Mouse (Mus musculus) embryonic facial prominence, embryonic 11.5 days (tissue): ENCODE data around the gene Dcp1a. TPM values are rescaled to one million over a fixed set of nuclear protein-coding genes. Genes with fewer than 3 reads are reported as not detected.

Experiments
- ATAC-seq: fragments of 200-750 bp; cut with Nextera tagmentation; replicated peaks from 2 replicates; pipeline ENCODE4 v1.8.0; 2017; ENCODE audit warnings: low read depth; ENCODE audit not compliant: insufficient number of reproducible peaks, low FRiP score, low TSS enrichment
- DNase-seq: peaks from one replicate; pipeline ENCODE4 v3.0.0-alpha.2; 2015; ENCODE audit warnings: low spot score
- H3K27ac ChIP-seq: fragments of 300-500 bp; sonication (generic); replicated peaks from 2 replicates; pipeline ENCODE4 v1.5.1; 2014; ENCODE audit warnings: mild to moderate bottlenecking, low read depth, low read length, control low read depth
- H3K27me3 ChIP-seq: fragments of 300-500 bp; sonication (generic); 2 replicates; pipeline ENCODE4 v1.6.1; 2014; ENCODE audit warnings: mild to moderate bottlenecking, low read length, moderate library complexity, mixed read lengths; ENCODE audit not compliant: control insufficient read depth, insufficient read depth
- H3K36me3 ChIP-seq: fragments of 300-500 bp; sonication (generic); replicated peaks from 2 replicates; pipeline ENCODE4 v1.6.1; 2014; ENCODE audit warnings: low read depth, mild to moderate bottlenecking, low read length, moderate library complexity, mixed read lengths; ENCODE audit not compliant: control insufficient read depth, insufficient read depth
- H3K4me1 ChIP-seq: fragments of 300-500 bp; sonication (generic); 2 replicates; pipeline ENCODE4 v1.6.1; 2014; ENCODE audit warnings: low read length, mixed read lengths; ENCODE audit not compliant: control insufficient read depth, insufficient read depth
- H3K4me2 ChIP-seq: fragments of 300-500 bp; sonication (generic); 2 replicates; pipeline ENCODE4 v1.6.1; 2014; ENCODE audit warnings: low read depth, mild to moderate bottlenecking, control low read depth, low read length, moderate library complexity
- H3K4me3 ChIP-seq: fragments of 300-500 bp; sonication (generic); 2 replicates; pipeline ENCODE4 v1.5.1; 2014; ENCODE audit warnings: low read depth, low read length, control low read depth
- H3K9ac ChIP-seq: fragments of 300-500 bp; sonication (generic); replicated peaks from 2 replicates; pipeline ENCODE4 v1.6.1; 2014; ENCODE audit warnings: mild to moderate bottlenecking, control low read depth, low read length
- H3K9me3 ChIP-seq: fragments of 300-500 bp; sonication (generic); replicated peaks from 2 replicates; pipeline ENCODE4 v1.6.1; 2016; ENCODE audit warnings: mild to moderate bottlenecking, low read length, inconsistent platforms, mixed read lengths; ENCODE audit not compliant: control insufficient read depth
- WGBS: fragments of 180-500 bp; shearing (Covaris S2); extraction: QIAGEN DNeasy Blood & Tissue Kit; methylation state at CpG from one replicate; pipeline ENCODE4 v1.1.7; 2014; 5-methylcytosine and 5-hydroxymethylcytosine counted together
- polyA plus RNA-seq: library from polyadenylated mRNA; unstranded; fragments of >200 nt; fragmentation: Nextera tagmentation; extraction: Ambion mirVana; gene quantifications from 2 replicates; pipeline ENCODE4 v1.2.1, GENCODE M21; 2014

The Dcp1a gene
- polyA plus RNA-seq, 1 experiment from 2014 or later = 34.8 TPM

DNA sequence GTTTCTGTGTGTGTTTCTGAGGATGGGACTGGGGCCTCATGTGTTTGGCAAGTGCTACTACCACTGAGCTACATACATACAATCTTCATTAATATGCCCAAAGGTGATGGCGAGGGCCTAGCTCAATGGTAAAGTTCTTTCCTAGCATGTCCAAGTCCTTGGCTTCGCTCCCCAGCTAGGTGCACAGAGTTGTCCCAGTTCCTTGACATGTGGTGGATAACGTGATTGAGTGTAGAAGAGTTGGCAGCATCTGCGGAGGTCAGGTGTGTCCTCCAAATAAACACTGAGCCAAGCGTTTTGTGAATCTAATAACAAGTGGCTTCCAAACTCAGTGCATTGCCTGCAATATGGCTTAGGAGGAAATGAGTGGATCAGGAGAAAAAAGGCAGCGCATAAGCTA is 87.0 kb downstream of the Dcp1a start:
- Histone ChIP-seq H3K4me3 (no peak overlapping the region), H3K36me3 (peaks cover 24% of the 10 kb centered on the region), H3K4me1 (no peaks in the 10 kb centered on the region), H3K9me3 (no peaks in the 10 kb centered on the region), H3K27me3 (no peaks in the 10 kb centered on the region), H3K27ac (no peak overlapping the region), H3K9ac (no peak overlapping the region), H3K4me2 (no peak overlapping the region)
- no peak for DNase-seq
- 88% methylated on average over 6 of the region's 6 CpGs for WGBS
- no peak for ATAC-seq

- WGBS = 88% methylated on average over 9 of the region's 9 CpGs
- H3K36me3 ChIP-seq = peaks cover 30% of the 10 kb centered on the region
- no peak overlapping the region for H3K9ac ChIP-seq
- DNase-seq (no peak), ATAC-seq (no peak)
- no peak overlapping the region for H3K4me3 ChIP-seq
- no peaks in the 10 kb centered on the region for H3K9me3 ChIP-seq
- no peak overlapping the region for H3K27ac ChIP-seq
- no peaks in the 10 kb centered on the region for H3K4me1 ChIP-seq
- H3K27me3 ChIP-seq = no peaks in the 10 kb centered on the region
- H3K4me2 ChIP-seq = no peak overlapping the region
These were observed 88.7 kb downstream of the Dcp1a start for GRCm38 (mm10) chr14:30568016-30568415.

DNA sequence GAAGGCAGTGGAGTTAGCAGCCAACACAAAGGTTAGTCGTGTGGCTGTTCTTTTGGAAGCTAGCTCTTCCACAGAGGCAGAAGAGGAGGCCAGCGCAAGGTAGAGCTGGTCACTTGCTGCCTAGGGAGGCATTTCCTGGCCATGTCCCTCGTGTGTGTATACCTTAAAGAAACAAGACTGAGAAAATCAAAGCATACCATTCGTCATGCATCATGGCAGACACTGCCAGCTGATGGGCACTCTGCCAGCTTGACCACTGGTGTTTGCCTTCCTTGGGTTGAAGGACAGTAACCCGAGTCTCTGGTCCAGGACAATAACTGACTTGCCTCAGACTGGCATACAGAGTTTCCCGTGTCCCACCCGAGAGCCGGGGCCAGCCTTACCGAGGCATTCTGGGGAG is 91.0 kb downstream of the Dcp1a start:
- Histone ChIP-seq H3K27me3 (no peaks in the 10 kb centered on the region), H3K36me3 (peaks cover 30% of the 10 kb centered on the region), H3K4me3 (no peak overlapping the region)

DNA sequence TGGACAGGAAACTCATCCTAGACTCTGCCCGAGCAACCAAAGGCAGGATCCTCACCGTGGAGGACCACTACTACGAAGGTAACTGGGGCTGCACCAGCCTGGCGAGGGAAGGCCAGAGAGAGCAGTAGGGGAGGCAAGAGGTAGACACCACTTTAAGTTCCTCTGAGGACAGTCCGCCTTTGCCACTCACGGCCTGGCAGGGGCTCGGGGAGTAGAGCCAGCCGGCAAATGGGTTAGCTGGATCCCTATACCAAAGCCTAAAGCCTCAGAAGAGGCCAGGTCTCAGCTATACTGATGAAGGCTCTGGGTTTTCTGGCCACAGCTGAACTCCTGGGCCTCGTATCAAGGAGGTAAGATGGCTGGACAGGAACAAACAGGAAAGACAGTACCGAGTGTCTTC is 92.9 kb downstream of the Dcp1a start:
- WGBS = 84% methylated on average over 10 of the region's 10 CpGs
- Histone ChIP-seq H3K36me3 (peaks cover 19% of the 10 kb centered on the region), H3K27me3 (no peaks in the 10 kb centered on the region), H3K9ac (no peak overlapping the region), H3K4me3 (no peak overlapping the region), H3K4me1 (no peaks in the 10 kb centered on the region), H3K4me2 (no peak overlapping the region), H3K9me3 (no peaks in the 10 kb centered on the region), H3K27ac (no peak overlapping the region)
- no peak for DNase-seq
- no peak for ATAC-seq

More for the DNA sequence above, 91.0 kb downstream of the Dcp1a start:
- no peaks in the 10 kb centered on the region for H3K9me3 ChIP-seq
- H3K27ac ChIP-seq = no peak overlapping the region
- WGBS = 90% methylated on average over 9 of the region's 9 CpGs
- DNase-seq (no peak), ATAC-seq (no peak)
- no peak overlapping the region for H3K4me2 ChIP-seq
- no peak overlapping the region for H3K9ac ChIP-seq
- no peaks in the 10 kb centered on the region for H3K4me1 ChIP-seq

DNA sequence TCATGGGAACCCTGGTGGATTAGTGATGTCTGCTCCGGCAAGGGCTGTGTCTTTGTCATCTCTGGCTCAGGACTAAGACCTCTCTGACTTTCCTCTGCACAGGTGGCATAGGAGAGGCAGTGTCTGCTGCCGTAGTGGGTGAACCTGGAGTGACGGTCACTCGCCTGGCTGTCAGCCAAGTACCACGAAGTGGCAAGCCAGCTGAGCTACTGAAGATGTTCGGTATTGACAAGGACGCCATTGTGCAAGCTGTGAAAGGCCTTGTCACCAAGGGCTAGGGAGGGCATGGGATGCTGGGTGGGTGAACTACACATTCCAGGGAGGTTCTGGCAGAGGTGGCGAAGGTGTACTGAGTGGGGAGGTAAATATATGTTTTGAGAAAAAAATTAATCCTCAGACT is 93.9 kb downstream of the Dcp1a start:
- H3K27me3 ChIP-seq = no peaks in the 10 kb centered on the region
- WGBS = 85% methylated on average over 8 of the region's 8 CpGs
- H3K4me1 ChIP-seq = no peaks in the 10 kb centered on the region
- DNase-seq (no peak), ATAC-seq (no peak)
- H3K36me3 ChIP-seq = peaks cover 17% of the 10 kb centered on the region
- H3K9me3 ChIP-seq = no peaks in the 10 kb centered on the region
- no peak overlapping the region for H3K4me3 ChIP-seq
- H3K27ac ChIP-seq = no peak overlapping the region
- no peak overlapping the region for H3K4me2 ChIP-seq
- H3K9ac ChIP-seq = no peak overlapping the region

DNA sequence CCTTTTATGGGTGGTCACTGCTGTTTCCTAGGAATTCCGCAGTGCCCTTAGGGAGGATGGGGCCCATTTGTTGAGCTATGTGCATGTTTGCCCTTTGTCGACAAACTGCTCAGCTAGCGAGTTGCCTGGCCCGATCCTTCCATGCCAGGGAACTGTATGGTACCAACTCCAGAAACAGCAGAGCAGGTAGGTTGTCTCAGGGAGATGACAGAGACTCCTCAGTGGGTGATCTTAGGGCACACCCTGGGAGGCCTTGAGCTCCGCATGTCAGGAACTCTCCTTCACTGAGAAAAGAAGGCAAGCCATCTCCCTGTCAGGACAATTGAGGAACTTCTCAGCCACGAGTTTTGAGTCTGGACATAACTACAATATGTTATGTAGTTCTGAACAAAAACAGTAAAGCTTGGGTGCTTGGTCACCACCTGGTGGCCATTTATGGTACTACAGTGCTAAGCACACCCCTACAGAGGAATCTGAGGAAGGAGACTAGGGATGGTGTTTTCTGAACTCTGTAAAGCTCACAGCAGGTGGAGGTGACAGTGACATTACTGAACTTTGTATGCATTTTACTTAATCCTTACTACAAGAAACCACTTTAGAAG is 94.7 kb downstream of the Dcp1a start:
- H3K27me3 ChIP-seq = no peaks in the 10 kb centered on the region
- DNase-seq = peak; percentile 82
- no peak overlapping the region for H3K27ac ChIP-seq
- H3K4me3 ChIP-seq = no peak overlapping the region
- H3K9me3 ChIP-seq = no peaks in the 10 kb centered on the region
- no peaks in the 10 kb centered on the region for H3K4me1 ChIP-seq
- WGBS = 63% methylated on average over 6 of the region's 6 CpGs
- no peak overlapping the region for H3K4me2 ChIP-seq
- 0 out of 2 replicates have a peak, but pooled peaks have one; percentile 14 for ATAC-seq
- H3K9ac ChIP-seq = no peak overlapping the region
- peaks cover 15% of the 10 kb centered on the region for H3K36me3 ChIP-seq

DNA sequence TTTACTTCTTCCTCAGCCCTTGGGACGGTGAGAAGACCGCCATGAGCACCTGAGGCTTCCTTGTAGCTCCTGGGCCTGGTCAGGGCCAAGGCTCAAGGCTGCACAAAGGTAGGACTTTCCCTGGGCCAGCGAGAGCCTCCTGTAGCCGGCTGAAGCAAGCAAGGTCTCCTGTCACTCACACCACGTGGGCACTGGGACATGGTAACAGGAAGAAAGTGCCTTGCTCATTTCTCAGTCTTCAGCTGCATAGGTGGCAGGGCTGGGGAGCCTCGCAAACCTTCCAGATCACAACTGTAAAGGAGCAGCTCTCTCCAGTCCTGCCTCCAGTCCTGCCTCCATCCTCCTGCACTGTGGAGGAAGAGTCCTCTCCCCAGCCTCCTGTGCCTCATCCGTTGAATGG is 96.5 kb downstream of the Dcp1a start:
- no peak overlapping the region for H3K9ac ChIP-seq
- no peak overlapping the region for H3K27ac ChIP-seq
- H3K9me3 ChIP-seq = no peaks in the 10 kb centered on the region
- ATAC-seq (no peak), DNase-seq (no peak)
- no peak overlapping the region for H3K4me3 ChIP-seq
- H3K4me2 ChIP-seq = no peak overlapping the region
- H3K36me3 ChIP-seq = peaks cover 14% of the 10 kb centered on the region
- 72% methylated on average over 7 of the region's 7 CpGs for WGBS
- no peaks in the 10 kb centered on the region for H3K4me1 ChIP-seq
- no peaks in the 10 kb centered on the region for H3K27me3 ChIP-seq

GRCm38 (mm10) chr14:30576260-30576659 is 96.9 kb downstream of the Dcp1a start:
- ATAC-seq = no peak
- no peak overlapping the region for H3K27ac ChIP-seq
- no peaks in the 10 kb centered on the region for H3K4me1 ChIP-seq
- H3K4me3 ChIP-seq = no peak overlapping the region
- H3K4me2 ChIP-seq = no peak overlapping the region
- WGBS = 70% methylated on average over 5 of the region's 5 CpGs
- H3K36me3 ChIP-seq = peaks cover 14% of the 10 kb centered on the region
- H3K27me3 ChIP-seq = no peaks in the 10 kb centered on the region
- no peak for DNase-seq
- H3K9ac ChIP-seq = no peak overlapping the region
- no peaks in the 10 kb centered on the region for H3K9me3 ChIP-seq
